Mouse (Mus musculus): ENCODE data around the gene Mtcp1. TPM values are rescaled to one million over a fixed set of nuclear protein-coding genes. Genes with fewer than 3 reads are reported as not detected.

Mtcp1 gene
- total and polyA plus RNA-seq, 2 experiments from 2014 or later: 3.1 to 8.0 TPM

GRCm38 (mm10) chrX:75381699-75382098, 34.7 kb downstream of the Mtcp1 start:
- Histone ChIP-seq H3K27ac (ENCODE audit: low read depth, low read length) (peak overlapping the region; percentile 71; the same call in 1 of the 2 replicates), H3K4me1 (ENCODE audit: insufficient read depth) (no peaks in the 10 kb centered on the region), H3K4me3 (ENCODE audit: low read depth, low read length) (peak overlapping the region; percentile 52), H3K36me3 (ENCODE audit: insufficient read depth) (no peaks in the 10 kb centered on the region), H3K9ac (peak overlapping the region; percentile 70), H3K27me3 (ENCODE audit: insufficient read depth, low read length) (no peaks in the 10 kb centered on the region), H3K4me2 (ENCODE audit: low read depth) (peak overlapping the region; percentile 45), H3K9me3 (ENCODE audit: low read length) (no peaks in the 10 kb centered on the region)
- ATAC-seq (no peak), DNase-seq (no peak)
- TF ChIP-seq CTCF (IDR thresholded peaks at IDR 0.05; ENCODE audit: low read depth): no peak
- WGBS: 74% methylated on average over 5 of the region's 5 CpGs

DNA sequence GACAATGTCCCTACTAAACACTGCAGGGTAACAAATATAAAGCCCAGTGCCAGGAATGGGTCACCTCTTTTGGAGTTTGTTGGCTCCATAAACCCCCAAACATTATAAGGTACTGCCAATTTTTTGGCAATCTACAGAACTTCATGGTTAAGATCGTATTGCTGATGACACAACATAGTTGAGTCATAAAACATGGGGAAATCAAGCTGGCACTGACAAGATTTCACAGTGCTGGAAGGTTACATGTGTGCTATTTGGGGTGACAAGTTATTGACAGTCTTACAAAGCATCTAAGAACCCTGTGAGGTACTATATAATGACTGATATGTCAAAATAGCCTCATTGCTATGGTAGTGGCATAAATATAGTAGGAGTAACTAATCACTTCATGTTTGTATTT, 35.2 kb downstream of the Mtcp1 start:
- Histone ChIP-seq H3K9me3 (ENCODE audit: low read length) (no peaks in the 10 kb centered on the region), H3K27me3 (ENCODE audit: insufficient read depth, low read length) (no peaks in the 10 kb centered on the region), H3K4me2 (ENCODE audit: low read depth) (peak overlapping the region; percentile 45; the same call in 1 of the 2 replicates), H3K9ac (no peak overlapping the region), H3K4me3 (ENCODE audit: low read depth, low read length) (no peak overlapping the region), H3K36me3 (ENCODE audit: insufficient read depth) (no peaks in the 10 kb centered on the region), H3K27ac (ENCODE audit: low read depth, low read length) (no peak overlapping the region), H3K4me1 (ENCODE audit: insufficient read depth) (no peaks in the 10 kb centered on the region)
- DNase-seq: no peak
- WGBS: 86% methylated on average over 1 of the region's 1 CpGs
- no peak for ATAC-seq
- TF ChIP-seq CTCF (IDR thresholded peaks at IDR 0.05; ENCODE audit: low read depth): no peak

DNA sequence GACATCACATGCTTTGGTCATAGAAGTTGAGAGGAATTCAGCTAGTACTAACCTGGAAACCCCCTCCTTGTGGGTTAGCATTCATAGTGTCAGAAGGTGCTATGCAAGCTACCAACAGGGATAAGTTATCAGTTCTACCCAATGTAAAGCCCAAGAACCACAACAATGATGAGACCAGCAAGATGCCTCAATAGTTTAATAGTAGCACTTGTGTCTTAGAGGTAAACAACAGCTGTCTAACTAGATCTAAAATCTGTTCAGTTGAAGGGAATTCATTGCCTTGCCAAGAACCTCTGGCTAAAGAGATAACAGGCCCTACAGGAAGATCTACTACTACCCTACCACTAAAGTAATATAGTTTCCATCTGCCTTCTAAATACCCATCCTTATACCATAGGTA, 39.6 kb downstream of the Mtcp1 start:
- Histone ChIP-seq H3K4me1 (ENCODE audit: insufficient read depth) (no peaks in the 10 kb centered on the region), H3K27me3 (ENCODE audit: insufficient read depth, low read length) (no peaks in the 10 kb centered on the region), H3K9me3 (ENCODE audit: low read length) (no peaks in the 10 kb centered on the region), H3K4me3 (ENCODE audit: low read depth, low read length) (no peak overlapping the region), H3K9ac (no peak overlapping the region), H3K36me3 (ENCODE audit: insufficient read depth) (no peaks in the 10 kb centered on the region), H3K27ac (ENCODE audit: low read depth, low read length) (no peak overlapping the region), H3K4me2 (ENCODE audit: low read depth) (no peak overlapping the region)
- ATAC-seq: no peak
- no peak for DNase-seq
- TF ChIP-seq CTCF (IDR thresholded peaks at IDR 0.05; ENCODE audit: low read depth): no peak

DNA sequence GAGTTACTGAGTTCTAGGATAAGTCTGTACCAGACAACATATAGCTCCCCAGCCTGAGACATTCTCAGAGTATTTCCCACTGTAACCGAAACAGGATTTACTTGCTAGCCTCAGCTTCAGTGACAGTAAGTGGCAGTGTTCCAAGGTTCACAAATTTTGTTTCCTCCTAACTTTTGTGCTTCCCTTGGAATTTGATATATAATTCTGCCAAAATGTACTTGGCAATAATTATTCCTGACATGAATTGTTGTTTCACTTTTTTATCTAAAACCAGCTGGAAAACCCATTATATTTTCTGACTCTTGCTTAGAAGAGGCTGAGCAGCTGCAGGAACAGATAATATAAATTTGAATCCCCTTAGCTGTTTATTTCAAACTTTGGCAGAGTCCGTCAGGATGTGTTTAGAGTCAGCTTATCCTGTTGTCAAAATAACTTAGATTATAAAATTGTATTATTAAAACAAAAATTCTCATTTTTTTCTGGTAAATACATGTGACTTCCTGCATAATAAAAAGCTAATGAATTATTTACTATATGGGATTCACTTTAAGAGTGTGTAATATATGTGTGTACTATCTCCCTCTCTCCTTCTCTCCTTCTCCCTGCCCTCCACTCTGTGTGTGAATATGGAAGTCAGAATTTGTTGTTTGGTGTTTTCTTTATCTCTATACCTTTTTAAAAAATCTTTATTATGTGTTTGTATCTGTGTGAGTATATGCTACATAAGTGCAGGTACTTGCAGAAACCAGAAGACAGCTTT, 43.5 kb downstream of the Mtcp1 start:
- no peak overlapping the region for H3K4me3 ChIP-seq (ENCODE audit: low read depth, low read length)
- no peak for TF ChIP-seq CTCF (IDR thresholded peaks at IDR 0.05; ENCODE audit: low read depth)
- H3K9ac ChIP-seq: no peak overlapping the region
- 74% methylated on average over 2 of the region's 2 CpGs for WGBS
- H3K4me2 ChIP-seq (ENCODE audit: low read depth): no peak overlapping the region
- H3K4me1 ChIP-seq (ENCODE audit: insufficient read depth): no peaks in the 10 kb centered on the region
- ATAC-seq (no peak), DNase-seq (no peak)
- no peak overlapping the region for H3K27ac ChIP-seq (ENCODE audit: low read depth, low read length)
- H3K9me3 ChIP-seq (ENCODE audit: low read length): no peaks in the 10 kb centered on the region
- H3K27me3 ChIP-seq (ENCODE audit: insufficient read depth, low read length): no peaks in the 10 kb centered on the region
- no peaks in the 10 kb centered on the region for H3K36me3 ChIP-seq (ENCODE audit: insufficient read depth)

GRCm38 (mm10) chrX:75370197-75370596, 46.2 kb downstream of the Mtcp1 start:
- DNase-seq (no peak), ATAC-seq (no peak)
- H3K27me3 ChIP-seq (ENCODE audit: insufficient read depth, low read length): no peaks in the 10 kb centered on the region
- H3K4me1 ChIP-seq (ENCODE audit: insufficient read depth): no peaks in the 10 kb centered on the region
- H3K9me3 ChIP-seq (ENCODE audit: low read length): no peaks in the 10 kb centered on the region
- TF ChIP-seq CTCF (IDR thresholded peaks at IDR 0.05; ENCODE audit: low read depth): no peak
- H3K27ac ChIP-seq (ENCODE audit: low read depth, low read length): no peak overlapping the region
- no peak overlapping the region for H3K4me3 ChIP-seq (ENCODE audit: low read depth, low read length)
- H3K4me2 ChIP-seq (ENCODE audit: low read depth): no peak overlapping the region
- H3K36me3 ChIP-seq (ENCODE audit: insufficient read depth): no peaks in the 10 kb centered on the region
- no peak overlapping the region for H3K9ac ChIP-seq

Other genes starting within 250 kb of the Mtcp1 start
- 24.2 and 30.8 TPM in 2 replicates for gene Fundc2, start 34.2 kb downstream of the Mtcp1 start, total RNA-seq (2014; rRNA removed)
- 30.3 and 31.2 TPM in 2 replicates for gene Fundc2, start 34.2 kb downstream of the Mtcp1 start, polyA plus RNA-seq (2015; fragmentation: Nextera tagmentation; extraction: Ambion mirVana)
- 1.00 and 1.8 TPM in 2 replicates for gene F8, start 34.0 kb downstream of the Mtcp1 start, total RNA-seq (2014; rRNA removed)
- gene F8, start 34.0 kb downstream of the Mtcp1 start, polyA plus RNA-seq (2015; fragmentation: Nextera tagmentation; extraction: Ambion mirVana): 0.64 and 1.2 TPM in 2 replicates
- 13.5 and 21.3 TPM in 2 replicates for gene Cmc4, start within 50 bp of the Mtcp1 start, total RNA-seq (2014; rRNA removed)
- 24.2 and 24.6 TPM in 2 replicates for gene Cmc4, start within 50 bp of the Mtcp1 start, polyA plus RNA-seq (2015; fragmentation: Nextera tagmentation; extraction: Ambion mirVana)
- gene Brcc3, start within 50 bp of the Mtcp1 start, total RNA-seq (2014; rRNA removed): 20.4 and 21.8 TPM in 2 replicates
- 38.2 and 40.3 TPM in 2 replicates for gene Brcc3, start within 50 bp of the Mtcp1 start, polyA plus RNA-seq (2015; fragmentation: Nextera tagmentation; extraction: Ambion mirVana)
- gene Vbp1, start 97.7 kb upstream of the Mtcp1 start, total RNA-seq (2014; rRNA removed): 153 and 164 TPM in 2 replicates
- gene Vbp1, start 97.7 kb upstream of the Mtcp1 start, polyA plus RNA-seq (2015; fragmentation: Nextera tagmentation; extraction: Ambion mirVana): 265 and 282 TPM in 2 replicates
- gene Rab39b, start 161.6 kb upstream of the Mtcp1 start, total RNA-seq (2014; rRNA removed): 40.9 and 44.7 TPM in 2 replicates
- gene Rab39b, start 161.6 kb upstream of the Mtcp1 start, polyA plus RNA-seq (2015; fragmentation: Nextera tagmentation; extraction: Ambion mirVana): 20.4 and 23.8 TPM in 2 replicates